Mouse (Mus musculus) kidney, adult 2 months (tissue): ENCODE results near the gene Atpaf1. TPM values are rescaled to one million over a fixed set of nuclear protein-coding genes. Genes with fewer than 3 reads are reported as not detected.

Experiments
- DNase-seq: peaks from one replicate; pipeline ENCODE4 v3.0.0; 2021
- H3K27ac ChIP-seq: fragments of 200-500 bp; 2 replicates; pipeline ENCODE4 v1.5.1; 2012; ENCODE audit warnings: low read depth, low read length, control low read depth, inconsistent platforms; ENCODE audit not compliant: insufficient read depth
- H3K27me3 ChIP-seq: fragments of 200-500 bp; replicated peaks from 2 replicates; pipeline ENCODE4 v1.6.1; 2012; ENCODE audit warnings: mild to moderate bottlenecking, moderate library complexity, low read length, inconsistent platforms; ENCODE audit not compliant: control insufficient read depth, insufficient read depth
- H3K36me3 ChIP-seq: fragments of 200-500 bp; 2 replicates; pipeline ENCODE4 v1.6.1; 2012; ENCODE audit warnings: mild to moderate bottlenecking, moderate library complexity, low read length, inconsistent platforms; ENCODE audit not compliant: control insufficient read depth, insufficient read depth
- H3K4me1 ChIP-seq: fragments of 200-500 bp; 2 replicates; pipeline ENCODE4 v1.6.1; 2011; ENCODE audit warnings: low read length; ENCODE audit not compliant: control insufficient read depth, insufficient read depth
- H3K4me3 ChIP-seq: fragments of 200-500 bp; 2 replicates; pipeline ENCODE4 v1.5.1; 2011; ENCODE audit warnings: mild to moderate bottlenecking, low read depth, low read length, control low read depth; ENCODE audit not compliant: insufficient read depth
- CTCF ChIP-seq: fragments of 200-500 bp; conservative IDR thresholded peaks from 2 replicates; pipeline ENCODE4 v1.5.1; 2011; ENCODE audit warnings: low read depth, mild to moderate bottlenecking, control low read depth, low read length, moderate library complexity, mixed read lengths; ENCODE audit not compliant: insufficient read depth, insufficient read length
- POLR2A ChIP-seq: fragments of 200-500 bp; IDR thresholded peaks from one replicate; pipeline ENCODE4 v1.6.1; 2011; ENCODE audit warnings: low read depth, low read length, control low read depth
- whole genome bisulfite sequencing: fragments of 180-500 bp; shearing (Covaris S2); methylation state at CpG from one replicate; pipeline ENCODE4 v1.1.7; 2018; 5-methylcytosine and 5-hydroxymethylcytosine counted together
- polyA plus RNA-seq: library from polyadenylated mRNA; depleted of rRNA; stranded (reverse); fragments of >200 nt; gene quantifications from 2 replicates; pipeline ENCODE4 v1.2.3, GENCODE M21; 2012

Gene Atpaf1
- polyA plus RNA-seq, 1 experiment, result 35.0 TPM

DNA sequence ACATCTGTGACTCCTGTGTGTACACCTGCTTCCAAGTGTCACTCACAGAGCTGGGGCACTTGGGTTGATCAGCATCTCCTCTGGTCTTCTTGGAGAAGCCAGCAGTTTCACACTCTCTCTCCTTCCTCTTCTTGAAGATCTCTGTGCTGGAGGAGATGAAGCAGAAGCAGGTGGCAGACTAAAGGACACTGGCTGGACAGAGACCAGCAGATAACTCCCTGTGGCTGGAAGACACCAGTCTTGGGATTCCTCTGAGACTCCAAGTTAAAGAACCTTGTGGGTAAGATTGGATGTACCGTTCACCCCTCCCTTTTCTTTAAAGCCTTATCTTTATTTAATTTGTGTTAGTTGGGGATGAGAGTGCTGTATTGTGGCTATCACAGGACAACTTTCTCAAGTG, 63.5 kb downstream of the Atpaf1 start:
- H3K36me3 ChIP-seq, result no peaks in the 10 kb centered on the region; the same call in 1 of the 2 replicates
- TF ChIP-seq POLR2A (no peak), CTCF (no peak)
- WGBS, result 100% methylated on average over 1 of the region's 1 CpGs
- H3K4me1 ChIP-seq, result no peaks in the 10 kb centered on the region
- no peaks in the 10 kb centered on the region for H3K27me3 ChIP-seq
- H3K4me3 ChIP-seq, result no peak overlapping the region
- no peak overlapping the region for H3K27ac ChIP-seq
- no peak for DNase-seq

DNA sequence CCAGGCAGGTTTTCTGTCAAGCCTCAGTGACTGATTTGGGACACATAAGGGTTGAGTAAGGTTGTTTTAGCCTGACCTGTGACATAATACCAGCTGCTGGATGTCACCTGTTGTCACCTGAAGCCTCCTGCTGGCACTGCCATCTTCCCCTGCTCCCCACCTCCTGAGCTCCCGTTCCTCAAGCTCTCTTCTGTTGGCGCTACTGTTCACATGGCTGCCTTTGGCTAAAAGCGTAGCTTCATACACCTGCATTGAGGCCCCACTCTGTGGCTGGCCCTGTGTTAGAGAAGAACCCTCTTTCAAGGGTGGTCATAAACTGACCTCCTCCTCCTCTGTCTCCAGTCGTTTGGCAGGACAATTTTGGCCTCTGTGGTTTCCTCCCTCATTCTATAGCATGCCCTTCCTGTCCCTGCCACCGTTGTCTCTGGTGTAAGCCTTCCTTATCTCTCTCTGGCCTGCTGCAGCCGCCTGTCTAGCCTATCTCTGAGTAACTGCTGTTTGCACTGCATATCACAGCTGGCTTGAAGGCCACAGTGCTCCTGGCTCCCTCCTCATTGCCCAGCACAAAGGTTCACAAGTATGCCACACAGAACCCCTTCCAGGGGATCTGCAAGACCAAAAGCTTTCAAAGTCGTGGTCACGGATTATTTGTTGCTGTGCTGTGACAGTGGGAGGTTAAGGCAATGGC, 64.5 kb downstream of the Atpaf1 start:
- WGBS, result 60% methylated on average over 8 of the region's 8 CpGs
- Histone ChIP-seq H3K4me1 (no peaks in the 10 kb centered on the region), H3K27me3 (no peaks in the 10 kb centered on the region), H3K4me3 (no peak overlapping the region), H3K36me3 (no peaks in the 10 kb centered on the region; the same call in 1 of the 2 replicates), H3K27ac (no peak overlapping the region)
- TF ChIP-seq POLR2A, result no peak
- DNase-seq, result no peak

DNA sequence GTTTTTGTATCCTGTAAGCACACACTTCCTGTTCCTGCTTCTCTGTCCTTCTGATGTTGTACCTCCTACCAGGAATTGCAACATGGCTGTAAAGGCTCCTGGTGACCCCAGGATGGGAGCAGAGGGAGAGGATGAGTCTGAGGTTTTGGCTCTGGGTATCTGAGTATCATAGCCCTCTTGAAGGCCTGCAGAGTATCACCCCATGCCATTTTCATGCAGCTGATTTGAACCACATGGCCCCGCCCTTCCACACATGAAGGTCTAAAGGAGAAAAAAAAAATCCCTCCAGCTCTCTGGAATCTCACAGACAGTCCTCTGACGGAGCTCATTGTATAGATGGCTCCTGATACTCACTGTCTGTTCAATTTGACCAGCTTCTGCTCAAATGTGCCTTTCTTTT, 65.5 kb downstream of the Atpaf1 start:
- Histone ChIP-seq H3K4me1 (no peaks in the 10 kb centered on the region), H3K27ac (no peak overlapping the region), H3K36me3 (no peaks in the 10 kb centered on the region; the same call in 1 of the 2 replicates), H3K4me3 (no peak overlapping the region), H3K27me3 (no peaks in the 10 kb centered on the region)
- no peak for TF ChIP-seq CTCF
- TF ChIP-seq POLR2A, result no peak
- no peak for DNase-seq
- WGBS, result 89% methylated on average over 2 of the region's 2 CpGs

DNA sequence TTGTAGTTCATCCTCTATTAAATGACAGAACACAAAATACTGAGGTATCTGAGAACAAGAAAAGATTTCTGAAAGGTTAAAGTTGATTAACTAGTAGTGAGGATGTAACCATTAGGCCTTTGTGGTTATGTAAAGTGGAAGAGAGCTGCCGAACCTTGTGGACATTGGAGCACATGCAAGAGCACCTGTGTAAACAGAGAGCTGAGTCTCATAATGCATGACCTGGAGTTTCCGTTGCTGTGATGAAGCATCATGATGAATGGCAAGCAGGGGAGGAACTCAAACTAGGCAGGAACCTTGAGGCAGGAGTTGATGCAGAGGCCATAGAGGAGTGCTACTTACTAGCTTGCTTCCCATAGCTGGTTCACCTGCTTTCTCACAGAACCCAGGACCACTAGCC, 66.0 kb downstream of the Atpaf1 start:
- WGBS, result 46% methylated on average over 2 of the region's 2 CpGs
- DNase-seq, result no peak
- Histone ChIP-seq H3K4me1 (no peaks in the 10 kb centered on the region), H3K4me3 (no peak overlapping the region), H3K36me3 (no peaks in the 10 kb centered on the region; the same call in 1 of the 2 replicates), H3K27me3 (no peaks in the 10 kb centered on the region), H3K27ac (no peak overlapping the region)
- no peak for TF ChIP-seq CTCF
- TF ChIP-seq POLR2A, result no peak

DNA sequence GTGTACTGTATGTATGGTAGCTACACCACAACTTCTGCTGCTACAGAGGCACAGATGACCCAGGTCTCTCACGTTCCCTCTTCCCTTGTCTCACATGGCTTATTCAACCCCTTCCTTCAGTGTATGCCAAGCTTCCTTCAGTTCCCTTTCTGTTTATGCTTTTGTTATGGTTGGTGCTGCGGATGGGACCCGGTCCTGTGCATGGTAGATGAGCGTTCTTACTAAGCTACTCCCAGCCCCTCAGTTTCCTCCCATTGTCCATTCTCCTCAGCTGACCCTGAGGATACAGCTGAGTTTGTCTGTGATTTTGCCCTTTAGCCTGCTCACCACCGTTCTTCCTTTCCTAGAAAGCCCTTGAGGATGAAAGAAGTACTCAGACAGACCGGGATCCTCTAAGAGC, 67.0 kb downstream of the Atpaf1 start:
- WGBS, result 83% methylated on average over 6 of the region's 6 CpGs
- no peak for TF ChIP-seq CTCF
- no peaks in the 10 kb centered on the region; the same call in 1 of the 2 replicates for H3K36me3 ChIP-seq
- no peaks in the 10 kb centered on the region for H3K27me3 ChIP-seq
- no peak overlapping the region for H3K27ac ChIP-seq
- no peak for DNase-seq
- no peaks in the 10 kb centered on the region for H3K4me1 ChIP-seq
- no peak overlapping the region for H3K4me3 ChIP-seq

DNA sequence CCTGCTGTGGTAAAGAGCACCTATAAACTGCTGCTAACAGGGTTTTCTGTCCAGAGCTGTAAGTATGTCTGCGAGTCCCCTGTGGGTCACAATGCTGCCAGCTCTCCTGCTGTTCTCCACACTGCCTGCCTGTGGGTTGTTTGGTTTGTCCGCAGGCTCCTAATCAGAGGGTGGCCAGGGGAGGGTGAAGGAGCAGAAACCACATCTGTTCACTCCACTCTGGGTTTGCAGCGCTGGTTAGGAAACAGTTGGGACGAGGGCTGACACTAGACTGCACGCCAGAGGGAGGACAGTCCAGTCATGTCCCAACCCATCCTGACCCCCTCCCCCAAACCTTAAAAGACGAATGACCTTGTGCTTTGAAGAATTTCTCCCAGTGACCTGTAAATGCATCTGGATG, 70.5 kb downstream of the Atpaf1 start:
- no peak overlapping the region for H3K4me3 ChIP-seq
- H3K36me3 ChIP-seq, result peaks cover 1% of the 10 kb centered on the region
- WGBS, result 74% methylated on average over 6 of the region's 6 CpGs
- DNase-seq, result no peak
- no peaks in the 10 kb centered on the region for H3K4me1 ChIP-seq
- no peaks in the 10 kb centered on the region for H3K27me3 ChIP-seq
- TF ChIP-seq CTCF, result no peak
- no peak for TF ChIP-seq POLR2A
- no peak overlapping the region for H3K27ac ChIP-seq

DNA sequence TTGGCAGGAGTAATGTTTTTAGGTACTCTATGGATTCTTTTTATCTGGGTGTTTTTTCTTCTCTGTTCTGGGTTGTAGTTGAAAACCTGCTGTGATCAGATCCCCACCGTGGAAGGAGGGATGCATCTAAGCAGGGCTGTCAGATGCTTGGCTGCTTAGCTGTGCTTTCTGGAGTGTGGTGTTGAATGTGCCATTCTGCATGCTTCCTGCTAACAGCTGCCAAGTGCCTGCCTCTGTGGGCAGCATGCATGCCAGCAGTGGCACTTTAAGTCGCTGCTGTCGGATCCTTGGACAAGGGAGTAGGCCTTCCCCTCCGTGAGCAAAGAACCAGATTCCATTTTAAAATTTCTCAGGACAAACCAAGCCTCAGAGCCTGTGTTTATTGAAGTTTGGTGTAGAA, 71.0 kb downstream of the Atpaf1 start:
- Histone ChIP-seq H3K27me3 (no peaks in the 10 kb centered on the region), H3K4me3 (no peak overlapping the region), H3K4me1 (no peaks in the 10 kb centered on the region), H3K36me3 (peaks cover 1% of the 10 kb centered on the region), H3K27ac (no peak overlapping the region)
- WGBS, result 71% methylated on average over 4 of the region's 4 CpGs
- DNase-seq, result no peak
- TF ChIP-seq CTCF (no peak), POLR2A (no peak)
